Mouse (Mus musculus): Measurements from ENCODE around the gene Naaladl2.

GRCm38 (mm10) chr3:24630032-24630431 lies 514.0 kb downstream of the Naaladl2 start:
- no peak for TF ChIP-seq CTCF (IDR thresholded peaks at IDR 0.05)
- peak; percentile 38; the same call in 1 of the 2 replicates for TF ChIP-seq EP300 (IDR thresholded peaks at IDR 0.05)
